Mouse (Mus musculus): ENCODE results near the gene Wipf1. TPM values are rescaled to one million over a fixed set of nuclear protein-coding genes. Genes with fewer than 3 reads are reported as not detected.
A peak's percentile ranks its signal among the peaks of the same experiment; 100 is the strongest.

Wipf1 gene
- polyA plus RNA-seq, 1 experiment from 2014 or later = 10.9 TPM

DNA sequence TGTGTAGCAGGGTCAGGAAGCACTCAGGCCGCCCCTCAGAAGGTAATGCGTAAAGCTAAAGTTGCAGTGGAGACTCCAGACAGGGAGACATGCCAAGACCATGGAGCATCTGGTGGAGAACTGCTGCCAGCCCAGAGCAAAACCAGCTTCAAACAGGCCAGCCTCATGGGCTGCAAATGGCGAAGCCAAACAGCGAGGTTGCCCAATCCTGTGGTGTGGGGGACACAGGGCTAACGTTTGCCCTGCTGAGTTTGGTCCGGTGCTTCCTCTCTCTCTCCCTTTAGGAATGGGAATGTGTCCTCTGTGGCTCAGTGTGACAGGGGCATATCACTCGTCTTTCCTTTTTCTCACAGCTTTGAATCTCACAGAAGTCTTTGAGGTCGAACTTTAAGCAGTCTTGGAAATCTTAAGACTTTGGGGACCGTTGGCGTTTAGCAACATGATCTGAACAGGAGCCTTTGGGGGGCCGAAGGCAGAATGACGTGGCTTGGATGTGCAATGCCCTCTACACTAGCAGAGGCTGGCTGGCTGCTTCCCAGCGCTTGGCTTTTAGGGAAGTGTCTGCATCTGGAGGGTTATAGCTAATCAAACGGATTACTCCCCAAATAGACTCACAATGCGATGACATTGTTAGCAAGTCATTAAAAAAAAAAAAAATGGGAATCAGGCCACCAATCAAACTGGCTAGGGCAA lies 6.7 kb upstream of the Wipf1 start:
- ATAC-seq (replicated peaks; ENCODE audit: low FRiP score) = no peak
- Histone ChIP-seq H3K27me3 (ENCODE audit: control insufficient read depth, insufficient read depth, low read length) (no peaks in the 10 kb centered on the region), H3K9me3 (ENCODE audit: control insufficient read depth, low read length) (no peaks in the 10 kb centered on the region), H3K4me2 (ENCODE audit: low read depth, low read length, severe bottlenecking) (no peak overlapping the region), H3K27ac (ENCODE audit: low read depth, low read length) (no peak overlapping the region), H3K36me3 (ENCODE audit: control insufficient read depth, insufficient read depth, low read length) (no peaks in the 10 kb centered on the region), H3K9ac (ENCODE audit: low read length) (no peak overlapping the region), H3K4me3 (ENCODE audit: low read depth, low read length) (no peak overlapping the region), H3K4me1 (replicated peaks; ENCODE audit: control insufficient read depth, insufficient read depth, low read length) (no peaks in the 10 kb centered on the region; the same call in 1 of the 2 replicates)
- 82% methylated on average over 15 of the region's 15 CpGs for WGBS
- no peak for DNase-seq (ENCODE audit: low spot score)

- Histone ChIP-seq H3K9me3 (ENCODE audit: control insufficient read depth, low read length) (no peaks in the 10 kb centered on the region), H3K4me2 (ENCODE audit: low read depth, low read length, severe bottlenecking) (no peak overlapping the region), H3K4me3 (ENCODE audit: low read depth, low read length) (no peak overlapping the region), H3K27me3 (ENCODE audit: control insufficient read depth, insufficient read depth, low read length) (no peaks in the 10 kb centered on the region), H3K4me1 (replicated peaks; ENCODE audit: control insufficient read depth, insufficient read depth, low read length) (peaks cover 3% of the 10 kb centered on the region; the same call in 1 of the 2 replicates), H3K9ac (ENCODE audit: low read length) (no peak overlapping the region), H3K36me3 (ENCODE audit: control insufficient read depth, insufficient read depth, low read length) (no peaks in the 10 kb centered on the region), H3K27ac (ENCODE audit: low read depth, low read length) (no peak overlapping the region)
- WGBS = 60% methylated on average over 10 of the region's 10 CpGs
- no peak for ATAC-seq (replicated peaks; ENCODE audit: low FRiP score)
- DNase-seq (ENCODE audit: low spot score) = no peak
Observed at GRCm38 (mm10) chr2:73534720-73535119, 5.2 kb upstream of the Wipf1 start.

DNA sequence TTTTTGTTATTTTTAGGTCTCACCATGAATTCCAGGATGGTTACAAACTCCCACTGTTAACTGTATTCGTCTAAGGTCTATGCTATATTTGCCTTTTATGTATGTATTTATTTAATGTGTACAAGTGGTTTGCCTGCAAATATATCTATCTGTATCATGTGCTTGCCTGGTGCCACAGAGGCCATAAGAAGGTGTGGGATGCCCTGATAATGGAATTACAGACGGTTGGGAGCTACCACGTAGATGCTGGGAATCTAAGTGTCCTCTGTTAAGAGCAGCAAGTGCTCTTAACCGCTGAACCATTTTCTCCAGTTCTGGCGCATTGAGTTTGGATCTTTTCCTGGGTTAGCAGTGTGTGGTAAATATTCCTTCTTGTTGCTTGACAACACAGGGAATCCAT lies 953 bp upstream of the Wipf1 start:
- Histone ChIP-seq H3K36me3 (ENCODE audit: control insufficient read depth, insufficient read depth, low read length) (no peaks in the 10 kb centered on the region), H3K9me3 (ENCODE audit: control insufficient read depth, low read length) (no peaks in the 10 kb centered on the region), H3K27ac (ENCODE audit: low read depth, low read length) (no peak overlapping the region), H3K4me3 (ENCODE audit: low read depth, low read length) (no peak overlapping the region), H3K4me1 (replicated peaks; ENCODE audit: control insufficient read depth, insufficient read depth, low read length) (peaks cover 6% of the 10 kb centered on the region; the same call in 1 of the 2 replicates), H3K9ac (ENCODE audit: low read length) (no peak overlapping the region), H3K4me2 (ENCODE audit: low read depth, low read length, severe bottlenecking) (no peak overlapping the region), H3K27me3 (ENCODE audit: control insufficient read depth, insufficient read depth, low read length) (no peaks in the 10 kb centered on the region)
- ATAC-seq (replicated peaks; ENCODE audit: low FRiP score) (no peak), DNase-seq (ENCODE audit: low spot score) (no peak)
- 74% methylated on average over 5 of the region's 5 CpGs for WGBS

GRCm38 (mm10) chr2:73528516-73529355 lies 798 bp downstream of the Wipf1 start:
- Histone ChIP-seq H3K4me2 (ENCODE audit: low read depth, low read length, severe bottlenecking) (peak overlapping the region; percentile 94), H3K36me3 (ENCODE audit: control insufficient read depth, insufficient read depth, low read length) (no peaks in the 10 kb centered on the region), H3K27me3 (ENCODE audit: control insufficient read depth, insufficient read depth, low read length) (no peaks in the 10 kb centered on the region), H3K4me1 (replicated peaks; ENCODE audit: control insufficient read depth, insufficient read depth, low read length) (peaks cover 6% of the 10 kb centered on the region; the same call in 1 of the 2 replicates), H3K9me3 (ENCODE audit: control insufficient read depth, low read length) (no peaks in the 10 kb centered on the region), H3K9ac (ENCODE audit: low read length) (peak overlapping the region; percentile 93), H3K4me3 (ENCODE audit: low read depth, low read length) (peak overlapping the region; percentile 84), H3K27ac (ENCODE audit: low read depth, low read length) (peak overlapping the region; percentile 26; the same call in 1 of the 2 replicates)
- ATAC-seq (replicated peaks; ENCODE audit: low FRiP score) = peak; percentile 80
- DNase-seq (ENCODE audit: low spot score) = peak; percentile 76
- 2% methylated on average over 50 of the region's 59 CpGs for WGBS

DNA sequence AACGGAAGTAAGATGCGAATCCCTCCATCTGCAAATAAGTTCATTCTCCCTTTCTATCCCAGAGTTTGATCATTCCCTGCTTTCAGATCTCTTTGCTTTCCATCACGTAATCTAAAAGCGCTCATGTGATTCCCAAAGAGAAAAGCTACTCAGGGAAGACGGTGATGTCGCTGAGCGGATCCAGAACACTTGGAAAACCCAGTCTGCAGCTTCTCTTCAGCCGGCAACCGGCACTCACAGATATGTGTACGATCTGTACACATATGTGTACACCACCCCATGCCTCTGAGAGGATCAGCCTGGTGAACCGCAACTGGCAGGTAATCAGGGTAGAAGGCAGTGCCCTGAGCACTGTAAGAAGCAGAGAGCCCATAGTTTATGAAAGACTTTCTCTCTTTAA lies 1.6 kb downstream of the Wipf1 start:
- DNase-seq (ENCODE audit: low spot score) (no peak), ATAC-seq (replicated peaks; ENCODE audit: low FRiP score) (no peak)
- Histone ChIP-seq H3K4me1 (replicated peaks; ENCODE audit: control insufficient read depth, insufficient read depth, low read length) (peaks cover 6% of the 10 kb centered on the region; the same call in 1 of the 2 replicates), H3K4me2 (ENCODE audit: low read depth, low read length, severe bottlenecking) (peak overlapping the region; percentile 94), H3K9me3 (ENCODE audit: control insufficient read depth, low read length) (no peaks in the 10 kb centered on the region), H3K4me3 (ENCODE audit: low read depth, low read length) (peak overlapping the region; percentile 84; the same call in 1 of the 2 replicates), H3K9ac (ENCODE audit: low read length) (no peak overlapping the region; the same call in 1 of the 2 replicates), H3K27ac (ENCODE audit: low read depth, low read length) (no peak overlapping the region), H3K27me3 (ENCODE audit: control insufficient read depth, insufficient read depth, low read length) (no peaks in the 10 kb centered on the region), H3K36me3 (ENCODE audit: control insufficient read depth, insufficient read depth, low read length) (no peaks in the 10 kb centered on the region)
- WGBS = 90% methylated on average over 11 of the region's 11 CpGs

DNA sequence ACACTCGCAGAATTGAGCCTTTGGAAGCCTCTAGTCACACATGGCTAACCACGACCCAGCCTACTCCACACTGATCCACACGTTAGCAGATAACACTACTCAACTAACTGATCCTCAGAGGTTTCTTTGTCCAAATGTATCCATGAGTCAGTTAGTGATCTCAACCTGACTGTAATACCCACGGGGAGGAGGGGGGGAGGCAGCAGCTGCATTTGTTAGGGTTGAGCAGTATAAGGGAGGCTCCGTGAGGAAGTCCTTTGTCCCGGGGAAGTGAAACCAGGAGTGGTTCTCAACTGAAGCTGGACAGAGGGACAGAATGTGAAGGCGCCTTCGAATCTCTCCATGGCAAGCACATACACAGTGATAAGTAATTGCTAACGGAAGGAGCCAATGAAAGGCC lies 2.8 kb downstream of the Wipf1 start:
- DNase-seq (ENCODE audit: low spot score) (no peak), ATAC-seq (replicated peaks; ENCODE audit: low FRiP score) (no peak)
- 81% methylated on average over 9 of the region's 9 CpGs for WGBS
- Histone ChIP-seq H3K27me3 (ENCODE audit: control insufficient read depth, insufficient read depth, low read length) (no peaks in the 10 kb centered on the region), H3K4me1 (replicated peaks; ENCODE audit: control insufficient read depth, insufficient read depth, low read length) (peaks cover 9% of the 10 kb centered on the region; the same call in 1 of the 2 replicates), H3K27ac (ENCODE audit: low read depth, low read length) (no peak overlapping the region), H3K36me3 (ENCODE audit: control insufficient read depth, insufficient read depth, low read length) (no peaks in the 10 kb centered on the region), H3K4me2 (ENCODE audit: low read depth, low read length, severe bottlenecking) (no peak overlapping the region), H3K9me3 (ENCODE audit: control insufficient read depth, low read length) (no peaks in the 10 kb centered on the region), H3K4me3 (ENCODE audit: low read depth, low read length) (no peak overlapping the region), H3K9ac (ENCODE audit: low read length) (no peak overlapping the region)

DNA sequence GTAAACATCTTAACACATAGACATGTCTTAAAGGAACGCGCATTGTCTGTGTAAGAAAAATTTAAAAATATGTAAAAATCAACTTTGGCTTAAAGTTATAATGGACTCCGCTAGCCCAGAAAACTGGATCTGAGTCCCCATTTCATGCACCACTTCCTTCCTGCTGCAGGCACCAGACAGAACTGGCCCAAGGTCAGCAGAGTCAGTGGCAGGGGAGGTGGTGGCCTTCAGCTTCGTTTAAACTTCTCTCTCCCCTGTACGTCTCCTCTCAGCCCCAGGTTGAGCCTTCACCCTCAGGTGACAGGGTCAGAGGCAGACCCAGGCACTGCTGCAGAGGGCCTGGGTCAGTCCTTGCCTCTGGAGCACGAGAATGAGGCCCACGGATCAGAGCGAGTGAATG lies 6.6 kb downstream of the Wipf1 start:
- 76% methylated on average over 8 of the region's 8 CpGs for WGBS
- DNase-seq (ENCODE audit: low spot score) (no peak), ATAC-seq (replicated peaks; ENCODE audit: low FRiP score) (no peak)
- Histone ChIP-seq H3K4me1 (replicated peaks; ENCODE audit: control insufficient read depth, insufficient read depth, low read length) (peaks cover 5% of the 10 kb centered on the region; the same call in 1 of the 2 replicates), H3K9me3 (ENCODE audit: control insufficient read depth, low read length) (no peaks in the 10 kb centered on the region), H3K9ac (ENCODE audit: low read length) (no peak overlapping the region), H3K27ac (ENCODE audit: low read depth, low read length) (no peak overlapping the region), H3K27me3 (ENCODE audit: control insufficient read depth, insufficient read depth, low read length) (no peaks in the 10 kb centered on the region), H3K4me2 (ENCODE audit: low read depth, low read length, severe bottlenecking) (no peak overlapping the region), H3K36me3 (ENCODE audit: control insufficient read depth, insufficient read depth, low read length) (no peaks in the 10 kb centered on the region), H3K4me3 (ENCODE audit: low read depth, low read length) (no peak overlapping the region)

DNA sequence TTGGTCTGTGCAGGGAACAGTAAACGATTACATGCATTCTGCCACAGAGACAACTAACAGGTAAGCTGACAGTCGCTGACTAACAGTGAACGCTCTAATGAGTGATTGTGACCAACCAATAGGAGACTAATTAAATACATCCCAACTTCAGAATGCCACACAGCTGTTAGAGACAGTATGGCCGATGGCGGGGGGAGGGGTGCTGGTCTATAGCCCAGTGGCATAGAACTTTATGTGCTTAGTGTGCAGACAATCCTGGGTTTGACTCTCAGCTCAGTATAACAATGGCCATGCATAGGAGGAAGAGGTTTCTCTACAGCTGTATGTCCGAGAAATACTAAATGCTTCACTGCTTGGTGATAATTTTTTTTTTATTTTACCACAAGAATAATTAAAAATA lies 7.2 kb downstream of the Wipf1 start:
- H3K27ac ChIP-seq (ENCODE audit: low read depth, low read length) = no peak overlapping the region

More for the DNA sequence above, 7.2 kb downstream of the Wipf1 start:
- WGBS = 63% methylated on average over 6 of the region's 6 CpGs
- H3K4me3 ChIP-seq (ENCODE audit: low read depth, low read length) = no peak overlapping the region
- 0 out of 2 replicates have a peak, but pooled peaks cover 3% of the 10 kb centered on the region for H3K4me1 ChIP-seq (replicated peaks; ENCODE audit: control insufficient read depth, insufficient read depth, low read length)
- H3K36me3 ChIP-seq (ENCODE audit: control insufficient read depth, insufficient read depth, low read length) = no peaks in the 10 kb centered on the region
- H3K27me3 ChIP-seq (ENCODE audit: control insufficient read depth, insufficient read depth, low read length) = no peaks in the 10 kb centered on the region
- H3K9me3 ChIP-seq (ENCODE audit: control insufficient read depth, low read length) = no peaks in the 10 kb centered on the region
- no peak for ATAC-seq (replicated peaks; ENCODE audit: low FRiP score)
- DNase-seq (ENCODE audit: low spot score) = no peak
- H3K9ac ChIP-seq (ENCODE audit: low read length) = no peak overlapping the region
- no peak overlapping the region for H3K4me2 ChIP-seq (ENCODE audit: low read depth, low read length, severe bottlenecking)
